Mouse (Mus musculus): ENCODE data around the gene Klhl40. TPM values are rescaled to one million over a fixed set of nuclear protein-coding genes. Genes with fewer than 3 reads are reported as not detected.

Klhl40 gene
- 1.6 and 1.9 TPM in 2 replicates for polyA plus RNA-seq (2015; fragmentation: Nextera tagmentation; extraction: Ambion mirVana)

- H3K4me3 ChIP-seq, result peak within 1 kb of the TSS; percentile 40
- 0 out of 2 replicates have a peak within 1 kb of the TSS, but pooled peaks have one; percentile 17 for H3K27ac ChIP-seq
- peak; percentile 49 for ATAC-seq (replicated peaks)
- peaks cover 47% of the 10 kb centered on the region for H3K27me3 ChIP-seq (replicated peaks)
- WGBS, result 16% methylated on average over 30 of the region's 30 CpGs
- H3K9me3 ChIP-seq, result no peaks in the 10 kb centered on the region
- H3K4me2 ChIP-seq, result peak within 1 kb of the TSS; percentile 73
- H3K9ac ChIP-seq, result peak within 1 kb of the TSS; percentile 31
- no peaks in the 10 kb centered on the region for H3K36me3 ChIP-seq (replicated peaks)
- H3K4me1 ChIP-seq, result peaks cover 12% of the 10 kb centered on the region
Observed at GRCm38 (mm10) chr9:121777484-121778065, at the start of gene Klhl40. TSS of gene Klhl40 (plus strand) at chr9:121777607.

- Histone ChIP-seq H3K4me1 (no peaks in the 10 kb centered on the region), H3K27me3 (replicated peaks) (no peaks in the 10 kb centered on the region), H3K27ac (no peak overlapping the region), H3K36me3 (replicated peaks) (peaks cover 31% of the 10 kb centered on the region), H3K9ac (no peak overlapping the region), H3K4me3 (no peak overlapping the region), H3K9me3 (no peaks in the 10 kb centered on the region), H3K4me2 (no peak overlapping the region)
- ATAC-seq (replicated peaks), result no peak
- 87% methylated on average over 6 of the region's 6 CpGs for WGBS
Observed at GRCm38 (mm10) chr9:121740490-121740889, 36.9 kb upstream of the Klhl40 start.

GRCm38 (mm10) chr9:121741168-121741567 lies 36.2 kb upstream of the Klhl40 start:
- 95% methylated on average over 3 of the region's 3 CpGs for WGBS
- H3K4me2 ChIP-seq, result no peak overlapping the region
- no peak overlapping the region for H3K4me3 ChIP-seq
- no peaks in the 10 kb centered on the region for H3K9me3 ChIP-seq
- peaks cover 36% of the 10 kb centered on the region for H3K36me3 ChIP-seq (replicated peaks)
- H3K27me3 ChIP-seq (replicated peaks), result no peaks in the 10 kb centered on the region
- no peak for ATAC-seq (replicated peaks)
- no peaks in the 10 kb centered on the region for H3K4me1 ChIP-seq
- no peak overlapping the region for H3K27ac ChIP-seq
- no peak overlapping the region for H3K9ac ChIP-seq

GRCm38 (mm10) chr9:121744051-121744450 lies 33.4 kb upstream of the Klhl40 start:
- Histone ChIP-seq H3K4me3 (no peak overlapping the region), H3K4me1 (no peaks in the 10 kb centered on the region), H3K4me2 (no peak overlapping the region), H3K9me3 (no peaks in the 10 kb centered on the region), H3K27me3 (replicated peaks) (no peaks in the 10 kb centered on the region), H3K9ac (no peak overlapping the region), H3K27ac (no peak overlapping the region), H3K36me3 (replicated peaks) (peaks cover 63% of the 10 kb centered on the region)
- no peak for ATAC-seq (replicated peaks)
- 94% methylated on average over 8 of the region's 8 CpGs for WGBS

- Histone ChIP-seq H3K27ac (no peak overlapping the region), H3K36me3 (replicated peaks) (peaks cover 68% of the 10 kb centered on the region), H3K4me2 (no peak overlapping the region), H3K4me1 (peaks cover 5% of the 10 kb centered on the region), H3K27me3 (replicated peaks) (no peaks in the 10 kb centered on the region), H3K9me3 (no peaks in the 10 kb centered on the region), H3K4me3 (no peak overlapping the region), H3K9ac (no peak overlapping the region)
- ATAC-seq (replicated peaks), result no peak
- 95% methylated on average over 9 of the region's 9 CpGs for WGBS
Observed at GRCm38 (mm10) chr9:121752774-121753173, 24.6 kb upstream of the Klhl40 start.

DNA sequence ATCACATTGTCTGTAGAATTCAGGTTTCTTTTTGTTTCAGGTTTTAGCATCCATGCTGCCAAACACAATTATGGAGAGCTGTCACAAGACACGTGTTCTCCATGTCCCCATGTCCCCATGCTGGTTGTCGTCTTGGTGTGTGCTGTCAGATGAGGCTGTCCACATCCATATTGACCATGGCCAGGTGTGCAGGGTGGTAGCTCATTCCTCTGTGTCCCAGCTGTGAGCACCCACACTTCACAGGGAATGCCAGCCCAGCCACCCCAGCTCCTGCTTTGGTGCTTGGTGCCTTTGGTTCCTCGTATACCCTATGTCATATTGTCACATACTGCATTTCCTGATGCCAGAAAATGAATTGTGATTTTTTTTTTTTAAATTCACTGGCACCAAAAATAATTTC lies 22.8 kb upstream of the Klhl40 start:
- Histone ChIP-seq H3K27me3 (replicated peaks) (no peaks in the 10 kb centered on the region), H3K27ac (no peak overlapping the region), H3K9ac (no peak overlapping the region), H3K36me3 (replicated peaks) (peaks cover 51% of the 10 kb centered on the region), H3K4me3 (no peak overlapping the region), H3K4me2 (no peak overlapping the region), H3K4me1 (peaks cover 20% of the 10 kb centered on the region), H3K9me3 (no peaks in the 10 kb centered on the region)
- ATAC-seq (replicated peaks), result no peak
- 84% methylated on average over 3 of the region's 3 CpGs for WGBS

GRCm38 (mm10) chr9:121756785-121757184 lies 20.6 kb upstream of the Klhl40 start:
- Histone ChIP-seq H3K27me3 (replicated peaks) (no peaks in the 10 kb centered on the region), H3K4me3 (no peak overlapping the region), H3K36me3 (replicated peaks) (peaks cover 29% of the 10 kb centered on the region), H3K27ac (no peak overlapping the region), H3K9me3 (no peaks in the 10 kb centered on the region), H3K4me1 (peaks cover 34% of the 10 kb centered on the region), H3K4me2 (no peak overlapping the region), H3K9ac (no peak overlapping the region)
- no peak for ATAC-seq (replicated peaks)
- 89% methylated on average over 3 of the region's 3 CpGs for WGBS

- peaks cover 39% of the 10 kb centered on the region for H3K4me1 ChIP-seq
- no peaks in the 10 kb centered on the region for H3K9me3 ChIP-seq
- no peak overlapping the region for H3K4me3 ChIP-seq
- WGBS, result 58% methylated on average over 3 of the region's 3 CpGs
- H3K27me3 ChIP-seq (replicated peaks), result no peaks in the 10 kb centered on the region
- H3K9ac ChIP-seq, result no peak overlapping the region
- ATAC-seq (replicated peaks), result no peak
- no peak overlapping the region for H3K4me2 ChIP-seq
- peaks cover 23% of the 10 kb centered on the region for H3K36me3 ChIP-seq (replicated peaks)
- H3K27ac ChIP-seq, result no peak overlapping the region
Observed at GRCm38 (mm10) chr9:121757432-121757831, 20.0 kb upstream of the Klhl40 start.

GRCm38 (mm10) chr9:121757835-121758814 lies 19.3 kb upstream of the Klhl40 start:
- ATAC-seq (replicated peaks), result peak; percentile 0; the same call in 1 of the 2 replicates
- peaks cover 39% of the 10 kb centered on the region for H3K4me1 ChIP-seq
- H3K27ac ChIP-seq, result peak overlapping the region; percentile 85
- peaks cover 18% of the 10 kb centered on the region for H3K36me3 ChIP-seq (replicated peaks)
- peak overlapping the region; percentile 86 for H3K9ac ChIP-seq
- WGBS, result 57% methylated on average over 10 of the region's 10 CpGs
- H3K4me2 ChIP-seq, result peak overlapping the region; percentile 91
- no peaks in the 10 kb centered on the region for H3K27me3 ChIP-seq (replicated peaks)
- peak overlapping the region; percentile 90 for H3K4me3 ChIP-seq
- no peaks in the 10 kb centered on the region for H3K9me3 ChIP-seq

DNA sequence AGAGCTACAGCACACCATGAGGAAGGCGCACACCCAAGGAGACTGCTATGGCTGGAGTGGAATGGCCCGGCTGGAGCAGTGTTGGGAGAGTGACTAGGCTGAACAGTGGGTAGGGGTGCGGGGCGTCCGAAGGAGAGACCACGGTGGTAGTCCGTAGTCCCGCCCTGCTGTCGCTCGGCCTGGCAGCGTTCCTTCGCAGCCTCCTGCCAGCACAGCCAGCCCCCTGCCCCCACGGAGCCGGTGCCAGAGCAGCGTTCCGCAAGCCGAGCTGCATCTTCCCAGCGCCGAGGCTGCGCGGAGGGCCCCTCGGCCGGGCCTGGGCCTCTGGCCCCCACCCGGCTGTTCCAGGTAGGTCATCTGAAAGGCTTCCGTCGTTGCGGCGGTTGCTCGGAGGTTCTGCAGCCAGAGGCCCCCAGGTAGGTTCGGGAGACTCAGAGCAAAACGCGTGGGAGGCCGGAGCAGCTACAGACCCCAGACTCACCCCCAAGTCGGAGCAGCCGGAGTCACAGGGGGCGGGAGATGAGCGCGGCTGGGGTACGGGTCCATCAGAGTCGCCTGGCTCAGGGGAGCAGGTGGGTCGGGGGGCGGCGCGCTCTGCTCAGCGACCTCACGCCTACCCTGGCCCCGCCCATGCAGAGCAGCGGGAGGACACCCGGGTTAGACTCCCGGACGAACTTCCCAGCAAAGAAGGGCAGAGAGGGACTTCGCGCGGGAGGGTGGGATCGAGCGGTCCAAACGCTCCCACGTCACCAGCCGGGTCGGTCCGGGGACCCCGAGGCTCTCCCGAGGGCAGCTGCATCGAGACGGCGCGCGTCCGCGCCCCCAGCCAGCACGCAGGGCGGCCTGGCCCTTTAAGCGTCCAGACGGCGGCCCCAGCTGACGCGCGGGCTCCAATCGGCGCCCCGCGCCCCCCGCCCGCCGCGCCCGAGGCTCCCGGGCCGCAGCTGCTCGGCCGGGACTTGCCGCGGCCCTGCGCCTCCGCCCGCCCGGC lies 18.0 kb upstream of the Klhl40 start, which contains the start of gene Zfp651:
Zfp651 (plus strand) TSS at position 240 of the 991 bp plus-strand sequence.
- WGBS, result under 1% methylated on average over 94 of the region's 97 CpGs
- peak within 1 kb of the TSS; percentile 85 for H3K27ac ChIP-seq
- H3K36me3 ChIP-seq (replicated peaks), result peaks cover 12% of the 10 kb centered on the region; the same call in 1 of the 2 replicates
- peaks cover 39% of the 10 kb centered on the region for H3K4me1 ChIP-seq
- H3K9me3 ChIP-seq, result no peaks in the 10 kb centered on the region
- peak within 1 kb of the TSS; percentile 91 for H3K4me2 ChIP-seq
- ATAC-seq (replicated peaks), result peak; percentile 83
- peak within 1 kb of the TSS; percentile 86 for H3K9ac ChIP-seq
- H3K4me3 ChIP-seq, result peak within 1 kb of the TSS; percentile 90
- no peaks in the 10 kb centered on the region for H3K27me3 ChIP-seq (replicated peaks)

DNA sequence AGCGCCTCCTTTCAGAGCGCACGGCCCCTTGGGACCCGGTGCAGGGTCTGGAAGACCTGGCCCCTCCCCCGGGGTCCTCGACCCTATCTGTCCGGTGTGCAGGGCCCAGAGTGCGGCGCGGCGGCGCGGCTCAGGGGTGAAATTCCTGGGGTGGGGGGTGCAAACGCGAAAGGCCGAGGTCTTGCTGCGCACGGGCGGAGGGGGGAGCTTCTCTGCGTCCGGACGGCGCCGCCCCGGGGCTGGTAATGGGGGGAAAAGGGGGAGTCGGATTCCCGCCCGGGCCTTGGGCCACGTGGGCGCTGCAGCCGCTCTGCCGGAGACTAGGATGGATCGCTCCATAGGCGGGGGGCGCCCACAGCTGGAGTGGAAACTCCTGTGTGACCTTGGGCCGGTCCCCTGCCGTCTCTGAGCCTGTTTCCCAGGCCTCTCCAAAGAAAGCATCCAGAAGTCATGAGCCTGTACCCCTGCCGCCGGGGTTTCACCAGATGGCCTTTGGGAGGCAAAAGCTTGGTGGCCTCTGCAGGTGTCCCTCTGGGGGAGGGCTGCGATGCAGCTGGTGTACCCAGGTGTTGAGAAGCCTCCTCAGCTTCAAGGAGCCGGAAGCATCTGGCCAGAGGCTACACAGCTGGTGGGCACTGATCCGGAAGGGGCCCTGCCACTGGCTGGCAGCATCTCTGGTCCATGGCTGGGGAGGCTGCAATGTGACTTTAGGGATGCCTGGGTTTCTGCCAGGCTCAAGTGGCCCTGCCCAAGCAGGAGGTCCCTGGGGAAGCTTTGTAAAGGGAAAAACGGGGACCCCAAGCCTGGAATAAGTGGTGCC lies 16.9 kb upstream of the Klhl40 start:
- Histone ChIP-seq H3K9me3 (no peaks in the 10 kb centered on the region), H3K27me3 (replicated peaks) (no peaks in the 10 kb centered on the region), H3K4me1 (peaks cover 39% of the 10 kb centered on the region), H3K27ac (peak overlapping the region; percentile 85), H3K4me2 (peak overlapping the region; percentile 91), H3K4me3 (peak overlapping the region; percentile 90), H3K9ac (peak overlapping the region; percentile 86), H3K36me3 (replicated peaks) (peaks cover 8% of the 10 kb centered on the region; the same call in 1 of the 2 replicates)
- ATAC-seq (replicated peaks), result peak; percentile 2
- 1% methylated on average over 43 of the region's 43 CpGs for WGBS

Measured in midbrain, embryonic 15.5 days (tissue).